Mouse (Mus musculus): ENCODE measurements around the gene Olfr961. TPM values are rescaled to one million over a fixed set of nuclear protein-coding genes. Genes with fewer than 3 reads are reported as not detected.

Gene Olfr961
- not detected in 2 replicates for polyA plus RNA-seq (2015; fragmentation: Nextera tagmentation; extraction: Ambion mirVana)

- H3K9me3 ChIP-seq = no peaks in the 10 kb centered on the region
- no peaks in the 10 kb centered on the region for H3K4me1 ChIP-seq (replicated peaks)
- H3K4me2 ChIP-seq = no peak within 1 kb of the TSS
- H3K27ac ChIP-seq (replicated peaks) = no peak within 1 kb of the TSS
- H3K36me3 ChIP-seq = no peaks in the 10 kb centered on the region
- ATAC-seq (ENCODE audit: low read depth) = no peak
- no peak within 1 kb of the TSS for H3K4me3 ChIP-seq
- no peaks in the 10 kb centered on the region for H3K27me3 ChIP-seq
- no peak within 1 kb of the TSS for H3K9ac ChIP-seq
These were observed at the start of gene Olfr961 for GRCm38 (mm10) chr9:39644785-39645184. Gene Olfr961 (plus strand): TSS chr9:39645085.

DNA sequence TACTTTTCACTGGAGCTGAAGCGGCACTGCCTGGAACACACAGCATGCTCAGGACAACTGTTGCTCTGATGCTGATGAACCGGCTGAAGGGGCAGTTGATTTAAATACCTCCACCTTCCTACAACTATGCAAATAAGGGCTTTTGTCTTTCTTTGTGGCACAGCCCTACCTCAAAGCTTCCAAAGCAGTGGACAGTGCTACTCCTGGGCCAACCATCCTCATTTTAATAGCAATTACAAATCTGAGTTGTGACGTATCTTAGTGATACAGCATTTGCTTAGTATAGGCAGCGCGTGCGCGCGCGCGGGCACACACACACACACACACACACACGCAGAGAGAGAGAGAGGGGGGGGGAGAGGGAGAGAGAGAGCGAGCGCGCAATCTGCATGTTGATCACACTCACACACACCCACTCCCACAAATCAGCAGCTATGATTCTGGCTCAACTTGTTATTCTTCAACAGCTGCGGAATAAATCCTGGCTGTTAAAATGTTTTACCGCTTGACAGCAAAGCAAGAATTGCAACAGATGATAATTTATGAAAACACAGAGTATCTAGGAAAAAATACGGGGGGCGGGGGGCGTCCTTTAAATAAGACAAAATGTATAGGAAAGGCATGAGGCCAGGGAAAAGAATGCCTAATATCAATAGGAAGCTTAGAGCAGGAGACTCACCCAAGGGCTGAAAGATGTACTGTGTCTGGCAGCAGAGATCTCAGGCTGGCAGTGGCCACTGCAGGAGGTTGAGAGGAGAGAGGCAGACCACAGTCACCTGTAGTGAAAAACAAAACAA, 42.2 kb upstream of the Olfr961 start:
- Histone ChIP-seq H3K27me3 (peaks cover 7% of the 10 kb centered on the region; the same call in 1 of the 2 replicates), H3K9ac (peak overlapping the region; percentile 61), H3K4me3 (peak overlapping the region; percentile 42), H3K9me3 (no peaks in the 10 kb centered on the region), H3K4me2 (peak overlapping the region; percentile 73), H3K36me3 (no peaks in the 10 kb centered on the region), H3K4me1 (replicated peaks) (peaks cover 27% of the 10 kb centered on the region), H3K27ac (replicated peaks) (peak overlapping the region; percentile 67)
- peak; percentile 94 for ATAC-seq (ENCODE audit: low read depth)
- WGBS = under 1% methylated on average over 19 of the region's 19 CpGs

GRCm38 (mm10) chr9:39603333-39603845, 41.5 kb upstream of the Olfr961 start:
- peak overlapping the region; percentile 73 for H3K4me2 ChIP-seq
- under 1% methylated on average over 9 of the region's 9 CpGs for WGBS
- H3K36me3 ChIP-seq = no peaks in the 10 kb centered on the region
- no peaks in the 10 kb centered on the region for H3K9me3 ChIP-seq
- H3K27me3 ChIP-seq = peaks cover 7% of the 10 kb centered on the region; the same call in 1 of the 2 replicates
- H3K4me3 ChIP-seq = peak overlapping the region; percentile 42
- H3K27ac ChIP-seq (replicated peaks) = peak overlapping the region; percentile 67
- peaks cover 27% of the 10 kb centered on the region for H3K4me1 ChIP-seq (replicated peaks)
- peak overlapping the region; percentile 61 for H3K9ac ChIP-seq
- peak; percentile 78 for ATAC-seq (ENCODE audit: low read depth)

DNA sequence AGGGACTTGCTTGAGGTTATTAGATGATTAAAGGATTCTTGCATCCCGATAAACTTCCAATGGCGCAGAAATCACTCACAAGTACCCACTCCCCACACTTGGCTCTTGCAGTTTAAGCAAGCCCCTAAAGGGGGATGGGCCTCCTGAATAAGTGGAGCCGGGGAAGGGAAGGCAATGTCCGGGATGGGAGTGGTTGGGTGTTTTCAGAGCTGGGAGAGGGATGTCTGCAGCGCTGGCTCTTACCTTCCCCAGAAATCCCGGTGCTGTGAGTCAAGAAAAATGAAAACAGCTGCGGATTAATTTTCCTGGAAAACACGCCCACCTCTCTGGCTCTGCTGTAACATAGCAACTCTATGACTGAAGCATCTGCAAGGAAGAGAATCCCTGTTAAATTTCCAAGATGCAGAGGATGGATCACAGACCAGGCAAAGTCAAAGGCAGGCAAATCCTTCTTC, 40.9 kb upstream of the Olfr961 start, which contains the start of gene AW551984:
Gene AW551984, minus strand, starts transcription at position 405 of the 455 bp plus-strand sequence.
- H3K9ac ChIP-seq = peak within 1 kb of the TSS; percentile 65
- peak within 1 kb of the TSS; percentile 73 for H3K4me2 ChIP-seq
- H3K27me3 ChIP-seq = peaks cover 7% of the 10 kb centered on the region; the same call in 1 of the 2 replicates
- WGBS = 0% methylated on average over 8 of the region's 8 CpGs
- H3K4me3 ChIP-seq = peak within 1 kb of the TSS; percentile 42
- no peaks in the 10 kb centered on the region for H3K9me3 ChIP-seq
- peaks cover 27% of the 10 kb centered on the region for H3K4me1 ChIP-seq (replicated peaks)
- H3K36me3 ChIP-seq = no peaks in the 10 kb centered on the region
- H3K27ac ChIP-seq (replicated peaks) = peak within 1 kb of the TSS; percentile 67; the same call in 1 of the 2 replicates
- ATAC-seq (ENCODE audit: low read depth) = peak; percentile 57; the same call in 1 of the 2 replicates

GRCm38 (mm10) chr9:39608497-39608896, 36.4 kb upstream of the Olfr961 start:
- no peaks in the 10 kb centered on the region for H3K9me3 ChIP-seq
- H3K4me3 ChIP-seq = no peak overlapping the region
- no peak overlapping the region for H3K4me2 ChIP-seq
- H3K27me3 ChIP-seq = peaks cover 7% of the 10 kb centered on the region; the same call in 1 of the 2 replicates
- H3K9ac ChIP-seq = no peak overlapping the region
- peaks cover 11% of the 10 kb centered on the region for H3K4me1 ChIP-seq (replicated peaks)
- no peak for ATAC-seq (ENCODE audit: low read depth)
- H3K27ac ChIP-seq (replicated peaks) = no peak overlapping the region
- H3K36me3 ChIP-seq = no peaks in the 10 kb centered on the region

- no peak for ATAC-seq (ENCODE audit: low read depth)
- H3K4me3 ChIP-seq = no peak within 1 kb of the TSS
- WGBS = 74% methylated on average over 3 of the region's 3 CpGs
These were observed 34.5 kb upstream of the Olfr961 start, which contains the start of gene Olfr148 for GRCm38 (mm10) chr9:39610355-39610754. Gene Olfr148 (plus strand): TSS chr9:39610655.

DNA sequence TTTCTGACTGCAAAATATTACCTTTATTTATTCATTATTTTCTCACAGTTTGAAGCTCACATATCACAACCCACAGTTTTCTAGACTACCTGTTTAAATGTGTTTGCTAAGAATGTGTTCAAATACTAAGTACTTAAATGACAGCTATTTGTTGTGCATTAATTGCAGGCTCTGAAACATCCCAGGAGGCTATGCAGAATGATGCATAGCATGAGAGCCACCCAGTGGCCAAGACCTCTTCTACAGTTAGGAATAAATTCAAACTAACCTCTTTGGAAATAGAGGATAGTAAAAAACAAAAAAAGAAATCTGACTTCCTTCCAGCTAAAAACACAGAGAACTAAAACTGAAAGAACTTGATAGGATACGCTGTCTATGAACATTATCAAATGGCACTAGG, 32.9 kb upstream of the Olfr961 start:
- Histone ChIP-seq H3K4me2 (no peak overlapping the region), H3K9me3 (no peaks in the 10 kb centered on the region), H3K4me1 (replicated peaks) (no peaks in the 10 kb centered on the region), H3K27me3 (no peaks in the 10 kb centered on the region), H3K9ac (no peak overlapping the region), H3K4me3 (no peak overlapping the region), H3K27ac (replicated peaks) (no peak overlapping the region), H3K36me3 (no peaks in the 10 kb centered on the region)
- ATAC-seq (ENCODE audit: low read depth) = no peak
- 70% methylated on average over 1 of the region's 1 CpGs for WGBS

More at GRCm38 (mm10) chr9:39610355-39610754, 34.5 kb upstream of the Olfr961 start, which contains the start of gene Olfr148:
- H3K36me3 ChIP-seq = no peaks in the 10 kb centered on the region
- H3K9me3 ChIP-seq = no peaks in the 10 kb centered on the region
- H3K4me2 ChIP-seq = no peak within 1 kb of the TSS
- H3K27me3 ChIP-seq = peaks cover 7% of the 10 kb centered on the region; the same call in 1 of the 2 replicates
- no peak within 1 kb of the TSS for H3K9ac ChIP-seq
- H3K4me1 ChIP-seq (replicated peaks) = no peaks in the 10 kb centered on the region
- no peak within 1 kb of the TSS for H3K27ac ChIP-seq (replicated peaks)

DNA sequence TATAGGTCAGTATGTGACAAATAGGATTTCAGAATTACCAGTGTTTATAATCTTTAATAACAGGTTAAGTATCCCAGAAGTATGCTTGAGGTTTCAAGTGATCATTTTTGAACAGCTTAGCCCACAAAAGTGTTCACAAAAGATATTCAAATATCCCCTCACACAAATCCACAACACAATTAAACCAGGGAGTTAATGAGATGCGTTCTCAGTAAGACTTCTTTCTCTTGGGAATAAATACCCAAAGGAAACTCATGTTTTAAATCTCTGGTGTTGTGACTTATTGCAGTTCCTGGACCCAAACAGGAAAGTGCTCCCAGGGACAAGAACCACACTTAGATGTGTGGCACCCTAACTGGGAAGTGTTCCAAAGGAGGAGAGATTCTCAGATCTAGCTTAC, 23.8 kb upstream of the Olfr961 start, which contains the start of gene Olfr960:
Gene Olfr960, plus strand, starts transcription at position 301 of the 400 bp plus-strand sequence.
- Histone ChIP-seq H3K4me2 (no peak within 1 kb of the TSS), H3K9ac (no peak within 1 kb of the TSS), H3K27ac (replicated peaks) (no peak within 1 kb of the TSS), H3K36me3 (no peaks in the 10 kb centered on the region), H3K4me3 (no peak within 1 kb of the TSS), H3K4me1 (replicated peaks) (no peaks in the 10 kb centered on the region), H3K9me3 (no peaks in the 10 kb centered on the region), H3K27me3 (no peaks in the 10 kb centered on the region)
- WGBS = 64% methylated on average over 1 of the region's 1 CpGs
- ATAC-seq (ENCODE audit: low read depth) = no peak

- Histone ChIP-seq H3K4me1 (replicated peaks) (no peaks in the 10 kb centered on the region), H3K27me3 (no peaks in the 10 kb centered on the region), H3K27ac (replicated peaks) (no peak overlapping the region), H3K4me2 (no peak overlapping the region), H3K36me3 (no peaks in the 10 kb centered on the region), H3K4me3 (no peak overlapping the region), H3K9me3 (no peaks in the 10 kb centered on the region), H3K9ac (no peak overlapping the region)
- 91% methylated on average over 3 of the region's 3 CpGs for WGBS
- ATAC-seq (ENCODE audit: low read depth) = no peak
These were observed 21.1 kb upstream of the Olfr961 start for GRCm38 (mm10) chr9:39623783-39624182.

DNA sequence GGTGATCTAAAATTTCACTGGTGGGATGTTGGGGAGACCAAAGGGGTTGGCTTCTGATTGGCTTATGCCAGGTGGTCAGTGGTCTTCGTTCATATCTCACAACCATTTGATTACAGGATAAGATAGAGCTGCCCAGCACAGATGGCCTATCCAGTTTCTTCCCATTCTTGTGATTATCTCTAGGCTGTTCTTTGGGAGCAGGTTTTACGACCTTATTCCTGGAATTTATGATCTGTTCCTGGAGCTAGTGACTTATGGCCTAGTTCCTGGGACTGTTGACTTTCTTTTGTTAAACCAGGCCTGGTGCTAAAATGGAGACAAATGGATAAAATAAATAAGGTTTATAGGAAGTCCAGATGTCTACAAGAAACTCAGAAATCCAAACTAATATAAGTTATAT, 20.2 kb upstream of the Olfr961 start:
- Histone ChIP-seq H3K27ac (replicated peaks) (no peak overlapping the region), H3K36me3 (no peaks in the 10 kb centered on the region), H3K9ac (no peak overlapping the region), H3K4me1 (replicated peaks) (no peaks in the 10 kb centered on the region), H3K4me3 (no peak overlapping the region), H3K27me3 (no peaks in the 10 kb centered on the region), H3K9me3 (no peaks in the 10 kb centered on the region), H3K4me2 (no peak overlapping the region)
- no peak for ATAC-seq (ENCODE audit: low read depth)
- WGBS = 72% methylated on average over 2 of the region's 2 CpGs

GRCm38 (mm10) chr9:39629069-39629468, 15.8 kb upstream of the Olfr961 start:
- no peaks in the 10 kb centered on the region for H3K4me1 ChIP-seq (replicated peaks)
- ATAC-seq (ENCODE audit: low read depth) = no peak
- H3K4me2 ChIP-seq = no peak overlapping the region
- H3K4me3 ChIP-seq = no peak overlapping the region
- no peak overlapping the region for H3K9ac ChIP-seq
- no peaks in the 10 kb centered on the region for H3K9me3 ChIP-seq
- no peaks in the 10 kb centered on the region for H3K36me3 ChIP-seq
- WGBS = 86% methylated on average over 2 of the region's 2 CpGs
- no peak overlapping the region for H3K27ac ChIP-seq (replicated peaks)
- H3K27me3 ChIP-seq = no peaks in the 10 kb centered on the region

- WGBS = 23% methylated on average over 4 of the region's 4 CpGs
- H3K27ac ChIP-seq (replicated peaks) = no peak overlapping the region
- no peak overlapping the region for H3K4me2 ChIP-seq
- no peak overlapping the region for H3K9ac ChIP-seq
- no peak overlapping the region for H3K4me3 ChIP-seq
- no peaks in the 10 kb centered on the region for H3K27me3 ChIP-seq
- no peaks in the 10 kb centered on the region for H3K4me1 ChIP-seq (replicated peaks)
- no peak for ATAC-seq (ENCODE audit: low read depth)
- H3K9me3 ChIP-seq = no peaks in the 10 kb centered on the region
- H3K36me3 ChIP-seq = no peaks in the 10 kb centered on the region
These were observed 10.8 kb upstream of the Olfr961 start for GRCm38 (mm10) chr9:39633913-39634594.
